Mouse (Mus musculus): ENCODE results near the gene Slc44a1. TPM values are rescaled to one million over a fixed set of nuclear protein-coding genes. Genes with fewer than 3 reads are reported as not detected.

Slc44a1 gene
- polyA plus RNA-seq, 1 experiment from 2014 or later = 16.4 TPM

DNA sequence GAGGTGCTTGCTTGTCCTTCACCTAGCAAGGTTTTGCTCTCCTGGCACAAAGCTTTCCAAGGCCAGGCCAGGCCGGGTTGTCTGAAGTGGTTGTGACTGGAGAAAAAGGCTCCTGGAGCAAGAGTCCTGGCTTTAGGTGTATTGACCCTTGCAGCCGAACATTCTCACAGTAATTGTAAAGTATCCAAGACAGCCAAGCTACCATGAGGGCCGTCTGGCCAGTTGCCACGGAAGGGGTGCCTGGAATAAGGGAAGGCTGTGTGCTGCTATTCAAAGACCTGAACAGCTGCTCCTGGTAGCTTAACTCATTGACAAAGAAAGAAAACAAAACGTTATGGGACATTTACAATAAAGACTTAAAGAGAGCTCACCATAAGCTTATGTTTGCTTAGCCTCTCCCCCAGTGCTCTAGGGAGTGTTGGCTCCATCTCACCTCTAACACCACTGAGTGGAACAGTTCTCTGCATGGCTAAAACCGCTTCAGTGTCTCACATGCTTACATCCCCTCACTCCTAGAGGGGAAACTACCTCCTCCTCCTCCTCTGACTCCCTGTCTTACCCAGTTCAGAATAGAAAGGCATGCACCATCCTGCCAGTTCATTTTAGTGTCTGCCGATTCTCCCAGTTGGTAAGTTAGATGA is 197.2 kb downstream of the Slc44a1 start:
- Histone ChIP-seq H3K4me1 (peaks cover 18% of the 10 kb centered on the region), H3K27me3 (replicated peaks; ENCODE audit: low read depth, poor library complexity, severe bottlenecking) (no peaks in the 10 kb centered on the region), H3K4me3 (no peak overlapping the region), H3K9me3 (no peaks in the 10 kb centered on the region), H3K36me3 (replicated peaks) (peaks cover 27% of the 10 kb centered on the region), H3K27ac (replicated peaks) (no peak overlapping the region)
- WGBS = 78% methylated on average over 7 of the region's 7 CpGs
- DNase-seq (ENCODE audit: low spot score) = no peak

DNA sequence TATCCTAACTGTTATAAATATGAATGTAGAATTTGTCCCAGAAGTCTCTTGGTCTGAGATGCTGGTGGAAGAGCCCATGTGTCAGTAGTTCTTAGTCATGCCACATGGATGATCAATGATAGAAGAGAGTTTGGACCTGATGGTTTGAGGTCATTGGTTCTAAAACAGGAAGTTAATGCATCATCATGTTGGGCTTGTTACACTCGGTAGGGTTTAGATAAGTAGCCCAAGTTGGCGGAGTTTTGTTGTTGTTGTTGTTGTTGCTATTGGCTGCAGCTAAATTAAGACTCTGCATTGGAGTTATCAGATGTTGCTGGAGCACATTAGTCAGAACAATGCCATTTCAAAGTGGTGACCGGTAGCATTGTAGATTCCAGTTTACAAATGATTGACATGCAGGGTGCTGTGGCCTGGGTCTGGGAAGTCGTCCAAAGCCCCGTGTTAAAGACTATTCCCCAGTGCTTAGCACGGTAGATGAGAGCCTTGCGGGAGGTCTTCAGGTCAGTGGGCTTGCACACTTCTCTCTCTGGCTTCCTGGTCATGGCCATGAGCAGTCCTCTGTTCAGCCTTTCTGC is 198.4 kb downstream of the Slc44a1 start:
- WGBS = 87% methylated on average over 7 of the region's 7 CpGs
- no peak for DNase-seq (ENCODE audit: low spot score)
- no peaks in the 10 kb centered on the region for H3K9me3 ChIP-seq

DNA sequence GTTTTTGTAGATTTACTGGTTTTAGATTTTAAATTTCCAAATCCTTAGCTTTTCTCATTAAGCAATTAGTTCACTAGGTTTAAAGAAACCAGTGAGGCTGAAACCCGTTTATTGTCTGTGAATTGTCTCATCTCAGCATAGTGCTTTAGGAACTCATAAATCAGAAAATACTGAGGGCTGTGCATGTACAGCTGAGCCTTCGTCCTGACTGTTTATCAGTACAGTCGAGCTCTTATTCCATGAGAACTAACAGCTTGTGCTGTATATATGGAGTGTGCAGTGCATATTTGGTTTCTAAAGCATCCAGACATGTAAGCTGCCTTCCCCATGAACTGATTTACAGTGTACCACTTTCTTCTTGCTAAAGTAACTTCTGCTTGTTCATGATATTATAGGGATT is 217.8 kb downstream of the Slc44a1 start:
- peaks cover 48% of the 10 kb centered on the region for H3K36me3 ChIP-seq (replicated peaks)
- no peaks in the 10 kb centered on the region for H3K4me1 ChIP-seq
- H3K27me3 ChIP-seq (replicated peaks; ENCODE audit: low read depth, poor library complexity, severe bottlenecking) = no peaks in the 10 kb centered on the region
- WGBS = 89% methylated on average over 3 of the region's 3 CpGs
- no peak for DNase-seq (ENCODE audit: low spot score)
- no peaks in the 10 kb centered on the region for H3K9me3 ChIP-seq
- H3K27ac ChIP-seq (replicated peaks) = no peak overlapping the region
- no peak overlapping the region for H3K4me3 ChIP-seq

More for the DNA sequence above, 198.4 kb downstream of the Slc44a1 start:
- no peaks in the 10 kb centered on the region for H3K27me3 ChIP-seq (replicated peaks; ENCODE audit: low read depth, poor library complexity, severe bottlenecking)
- H3K36me3 ChIP-seq (replicated peaks) = peaks cover 27% of the 10 kb centered on the region
- no peak overlapping the region for H3K27ac ChIP-seq (replicated peaks)
- H3K4me1 ChIP-seq = peaks cover 7% of the 10 kb centered on the region
- H3K4me3 ChIP-seq = no peak overlapping the region

DNA sequence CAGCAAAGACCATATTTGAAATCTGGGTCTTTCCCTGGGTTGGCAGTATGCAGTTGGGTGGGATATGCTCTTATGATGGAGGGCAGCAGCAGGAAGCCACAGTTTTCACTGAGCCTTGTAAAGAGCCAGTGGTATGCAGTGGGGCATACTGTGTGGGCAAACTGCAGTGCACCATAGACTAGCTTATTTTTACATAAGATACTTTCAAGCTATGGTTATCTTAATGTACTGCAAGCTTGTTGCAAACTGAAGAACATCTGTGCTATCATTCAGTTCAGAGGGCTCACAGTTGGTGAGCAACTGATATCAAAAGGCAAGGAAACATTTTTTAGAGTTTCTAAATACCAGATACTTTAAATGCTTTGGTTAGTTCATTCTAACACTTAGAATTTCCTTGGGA is 220.5 kb downstream of the Slc44a1 start:
- no peak overlapping the region for H3K4me3 ChIP-seq
- no peak overlapping the region for H3K27ac ChIP-seq (replicated peaks)
- no peaks in the 10 kb centered on the region for H3K9me3 ChIP-seq
- no peaks in the 10 kb centered on the region for H3K27me3 ChIP-seq (replicated peaks; ENCODE audit: low read depth, poor library complexity, severe bottlenecking)
- DNase-seq (ENCODE audit: low spot score) = no peak
- H3K4me1 ChIP-seq = no peaks in the 10 kb centered on the region
- H3K36me3 ChIP-seq (replicated peaks) = peaks cover 48% of the 10 kb centered on the region

Other genes starting within 250 kb of the Slc44a1 start
- 19.2 and 21.3 TPM in 2 replicates for gene Fsd1l, start 191.1 kb downstream of the Slc44a1 start, polyA plus RNA-seq (2016; fragmentation: Nextera tagmentation; extraction: Ambion mirVana)

All from embryonic facial prominence, embryonic 10.5 days (tissue).